Mouse (Mus musculus): ENCODE measurements around the gene Tff3. TPM values are rescaled to one million over a fixed set of nuclear protein-coding genes. Genes with fewer than 3 reads are reported as not detected.

The Tff3 gene
- not detected in 2 replicates for polyA plus RNA-seq (2014; fragmentation: Nextera tagmentation; extraction: Ambion mirVana)

GRCm38 (mm10) chr17:31129452-31129851 is at the start of gene Tff3:
Gene Tff3 (minus strand): TSS chr17:31129646.
- H3K36me3 ChIP-seq (ENCODE audit: control insufficient read depth, insufficient read depth, low read length): no peaks in the 10 kb centered on the region
- H3K27me3 ChIP-seq (ENCODE audit: control insufficient read depth, insufficient read depth, low read length): no peaks in the 10 kb centered on the region; the same call in 1 of the 2 replicates
- H3K9me3 ChIP-seq (ENCODE audit: control insufficient read depth, low read length): no peaks in the 10 kb centered on the region
- no peak within 1 kb of the TSS for H3K27ac ChIP-seq (replicated peaks in 1 of 2; ENCODE audit: control insufficient read depth in 1 of 2, insufficient read depth in 1 of 2, low read depth in 2 of 2, low read length in 2 of 2)
- WGBS: 35% methylated on average over 2 of the region's 2 CpGs
- ATAC-seq (ENCODE audit: insufficient number of reproducible peaks, insufficient read depth, low FRiP score, low read depth): no peak
- no peaks in the 10 kb centered on the region for H3K4me1 ChIP-seq (ENCODE audit: control insufficient read depth in 2 of 2, insufficient read depth in 2 of 2, low read length in 2 of 2)
- H3K4me3 ChIP-seq (ENCODE audit: control insufficient read depth in 1 of 2, insufficient read depth in 1 of 2, low read depth in 1 of 2, low read length in 2 of 2): no peak within 1 kb of the TSS
- no peak within 1 kb of the TSS for H3K4me2 ChIP-seq (ENCODE audit: low read length)
- H3K9ac ChIP-seq (ENCODE audit: low read length): no peak within 1 kb of the TSS

DNA sequence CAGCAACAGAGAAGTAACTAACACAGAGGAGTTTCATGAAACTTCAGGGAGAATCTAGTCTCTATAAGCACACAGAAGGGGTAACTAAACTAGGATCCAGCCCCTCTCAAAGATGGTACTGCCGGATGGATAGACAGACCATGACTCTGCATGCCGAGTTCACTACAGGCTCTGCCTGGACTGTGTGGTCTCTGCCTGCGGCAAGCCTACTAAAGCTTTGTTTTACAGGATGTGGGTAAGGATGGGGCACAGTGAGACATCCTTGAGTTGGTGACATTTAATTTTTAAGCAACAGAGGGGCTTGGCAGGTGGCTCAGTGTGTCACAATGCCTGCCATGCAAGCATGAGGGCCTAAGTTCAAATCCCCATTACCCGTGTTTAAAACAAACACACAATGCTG is 46.9 kb upstream of the Tff3 start:
- no peaks in the 10 kb centered on the region for H3K27me3 ChIP-seq (ENCODE audit: control insufficient read depth, insufficient read depth, low read length)
- no peak overlapping the region for H3K27ac ChIP-seq (replicated peaks in 1 of 2; ENCODE audit: control insufficient read depth in 1 of 2, insufficient read depth in 1 of 2, low read depth in 2 of 2, low read length in 2 of 2)
- H3K36me3 ChIP-seq (ENCODE audit: control insufficient read depth, insufficient read depth, low read length): no peaks in the 10 kb centered on the region
- no peaks in the 10 kb centered on the region for H3K4me1 ChIP-seq (ENCODE audit: control insufficient read depth in 2 of 2, insufficient read depth in 2 of 2, low read length in 2 of 2)
- WGBS: 84% methylated on average over 4 of the region's 4 CpGs
- no peak for ATAC-seq (ENCODE audit: insufficient number of reproducible peaks, insufficient read depth, low FRiP score, low read depth)
- no peak overlapping the region for H3K4me2 ChIP-seq (ENCODE audit: low read length)
- 0 out of 2 replicates have a peak, but pooled peaks cover 2% of the 10 kb centered on the region for H3K9me3 ChIP-seq (ENCODE audit: control insufficient read depth, low read length)
- H3K9ac ChIP-seq (ENCODE audit: low read length): no peak overlapping the region
- H3K4me3 ChIP-seq (ENCODE audit: control insufficient read depth in 1 of 2, insufficient read depth in 1 of 2, low read depth in 1 of 2, low read length in 2 of 2): no peak overlapping the region

DNA sequence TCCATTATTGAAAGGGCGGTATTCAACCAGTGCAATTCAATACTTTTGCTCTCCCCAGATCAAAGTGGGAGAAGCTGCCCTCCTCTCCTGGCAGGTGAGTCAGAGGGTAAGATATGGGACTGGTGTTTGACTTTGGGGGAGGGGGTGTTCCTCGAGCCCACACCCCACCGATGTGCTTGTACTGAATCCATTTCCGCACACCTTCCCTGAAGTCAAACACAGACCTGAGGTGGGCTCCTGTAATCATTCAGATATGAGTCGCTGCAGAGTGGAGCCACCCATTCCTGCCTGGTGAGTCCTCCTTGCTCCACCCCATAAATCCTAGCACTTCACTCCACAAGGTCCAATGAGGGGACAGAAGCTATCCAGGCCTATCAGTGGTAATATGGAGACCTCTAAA is 40.4 kb upstream of the Tff3 start:
- no peak overlapping the region for H3K9ac ChIP-seq (ENCODE audit: low read length)
- ATAC-seq (ENCODE audit: insufficient number of reproducible peaks, insufficient read depth, low FRiP score, low read depth): no peak
- no peaks in the 10 kb centered on the region for H3K27me3 ChIP-seq (ENCODE audit: control insufficient read depth, insufficient read depth, low read length)
- 0 out of 2 replicates have a peak, but pooled peaks cover 2% of the 10 kb centered on the region for H3K9me3 ChIP-seq (ENCODE audit: control insufficient read depth, low read length)
- H3K36me3 ChIP-seq (ENCODE audit: control insufficient read depth, insufficient read depth, low read length): no peaks in the 10 kb centered on the region
- H3K27ac ChIP-seq (replicated peaks in 1 of 2; ENCODE audit: control insufficient read depth in 1 of 2, insufficient read depth in 1 of 2, low read depth in 2 of 2, low read length in 2 of 2): no peak overlapping the region
- 80% methylated on average over 5 of the region's 5 CpGs for WGBS
- no peak overlapping the region for H3K4me3 ChIP-seq (ENCODE audit: control insufficient read depth in 1 of 2, insufficient read depth in 1 of 2, low read depth in 1 of 2, low read length in 2 of 2)
- H3K4me1 ChIP-seq (ENCODE audit: control insufficient read depth in 2 of 2, insufficient read depth in 2 of 2, low read length in 2 of 2): no peaks in the 10 kb centered on the region
- no peak overlapping the region for H3K4me2 ChIP-seq (ENCODE audit: low read length)

GRCm38 (mm10) chr17:31165127-31165526 is 35.7 kb upstream of the Tff3 start, which contains the start of gene Tff1:
Gene Tff1 (minus strand): TSS chr17:31165277.
- Histone ChIP-seq H3K27me3 (ENCODE audit: control insufficient read depth, insufficient read depth, low read length) (no peaks in the 10 kb centered on the region), H3K9me3 (ENCODE audit: control insufficient read depth, low read length) (no peaks in the 10 kb centered on the region), H3K27ac (replicated peaks in 1 of 2; ENCODE audit: control insufficient read depth in 1 of 2, insufficient read depth in 1 of 2, low read depth in 2 of 2, low read length in 2 of 2) (no peak within 1 kb of the TSS), H3K4me2 (ENCODE audit: low read length) (no peak within 1 kb of the TSS), H3K9ac (ENCODE audit: low read length) (no peak within 1 kb of the TSS), H3K4me3 (ENCODE audit: control insufficient read depth in 1 of 2, insufficient read depth in 1 of 2, low read depth in 1 of 2, low read length in 2 of 2) (no peak within 1 kb of the TSS), H3K36me3 (ENCODE audit: control insufficient read depth, insufficient read depth, low read length) (no peaks in the 10 kb centered on the region), H3K4me1 (ENCODE audit: control insufficient read depth in 2 of 2, insufficient read depth in 2 of 2, low read length in 2 of 2) (no peaks in the 10 kb centered on the region)
- no peak for ATAC-seq (ENCODE audit: insufficient number of reproducible peaks, insufficient read depth, low FRiP score, low read depth)
- 53% methylated on average over 6 of the region's 6 CpGs for WGBS

GRCm38 (mm10) chr17:31163821-31164220 is 34.4 kb upstream of the Tff3 start:
- WGBS: 79% methylated on average over 2 of the region's 2 CpGs
- Histone ChIP-seq H3K4me3 (ENCODE audit: control insufficient read depth in 1 of 2, insufficient read depth in 1 of 2, low read depth in 1 of 2, low read length in 2 of 2) (no peak overlapping the region), H3K9me3 (ENCODE audit: control insufficient read depth, low read length) (0 out of 2 replicates have a peak, but pooled peaks cover 3% of the 10 kb centered on the region), H3K4me2 (ENCODE audit: low read length) (no peak overlapping the region), H3K27ac (replicated peaks in 1 of 2; ENCODE audit: control insufficient read depth in 1 of 2, insufficient read depth in 1 of 2, low read depth in 2 of 2, low read length in 2 of 2) (no peak overlapping the region), H3K36me3 (ENCODE audit: control insufficient read depth, insufficient read depth, low read length) (no peaks in the 10 kb centered on the region), H3K9ac (ENCODE audit: low read length) (no peak overlapping the region), H3K27me3 (ENCODE audit: control insufficient read depth, insufficient read depth, low read length) (no peaks in the 10 kb centered on the region), H3K4me1 (ENCODE audit: control insufficient read depth in 2 of 2, insufficient read depth in 2 of 2, low read length in 2 of 2) (no peaks in the 10 kb centered on the region)
- ATAC-seq (ENCODE audit: insufficient number of reproducible peaks, insufficient read depth, low FRiP score, low read depth): no peak

GRCm38 (mm10) chr17:31162607-31163006 is 33.2 kb upstream of the Tff3 start:
- Histone ChIP-seq H3K9ac (ENCODE audit: low read length) (no peak overlapping the region), H3K9me3 (ENCODE audit: control insufficient read depth, low read length) (0 out of 2 replicates have a peak, but pooled peaks cover 4% of the 10 kb centered on the region), H3K27me3 (ENCODE audit: control insufficient read depth, insufficient read depth, low read length) (no peaks in the 10 kb centered on the region), H3K4me3 (ENCODE audit: control insufficient read depth in 1 of 2, insufficient read depth in 1 of 2, low read depth in 1 of 2, low read length in 2 of 2) (no peak overlapping the region), H3K27ac (replicated peaks in 1 of 2; ENCODE audit: control insufficient read depth in 1 of 2, insufficient read depth in 1 of 2, low read depth in 2 of 2, low read length in 2 of 2) (no peak overlapping the region), H3K4me2 (ENCODE audit: low read length) (no peak overlapping the region), H3K36me3 (ENCODE audit: control insufficient read depth, insufficient read depth, low read length) (no peaks in the 10 kb centered on the region), H3K4me1 (ENCODE audit: control insufficient read depth in 2 of 2, insufficient read depth in 2 of 2, low read length in 2 of 2) (no peaks in the 10 kb centered on the region)
- WGBS: 70% methylated on average over 12 of the region's 12 CpGs
- ATAC-seq (ENCODE audit: insufficient number of reproducible peaks, insufficient read depth, low FRiP score, low read depth): no peak

GRCm38 (mm10) chr17:31160291-31160690 is 30.8 kb upstream of the Tff3 start:
- Histone ChIP-seq H3K9ac (ENCODE audit: low read length) (no peak overlapping the region), H3K9me3 (ENCODE audit: control insufficient read depth, low read length) (0 out of 2 replicates have a peak, but pooled peaks cover 4% of the 10 kb centered on the region), H3K4me3 (ENCODE audit: control insufficient read depth in 1 of 2, insufficient read depth in 1 of 2, low read depth in 1 of 2, low read length in 2 of 2) (no peak overlapping the region), H3K27ac (replicated peaks in 1 of 2; ENCODE audit: control insufficient read depth in 1 of 2, insufficient read depth in 1 of 2, low read depth in 2 of 2, low read length in 2 of 2) (no peak overlapping the region), H3K4me2 (ENCODE audit: low read length) (no peak overlapping the region), H3K4me1 (ENCODE audit: control insufficient read depth in 2 of 2, insufficient read depth in 2 of 2, low read length in 2 of 2) (no peaks in the 10 kb centered on the region), H3K27me3 (ENCODE audit: control insufficient read depth, insufficient read depth, low read length) (no peaks in the 10 kb centered on the region), H3K36me3 (ENCODE audit: control insufficient read depth, insufficient read depth, low read length) (no peaks in the 10 kb centered on the region)
- 71% methylated on average over 4 of the region's 4 CpGs for WGBS
- no peak for ATAC-seq (ENCODE audit: insufficient number of reproducible peaks, insufficient read depth, low FRiP score, low read depth)

- H3K9ac ChIP-seq (ENCODE audit: low read length): no peak overlapping the region
- no peak for ATAC-seq (ENCODE audit: insufficient number of reproducible peaks, insufficient read depth, low FRiP score, low read depth)
- no peak overlapping the region for H3K27ac ChIP-seq (replicated peaks in 1 of 2; ENCODE audit: control insufficient read depth in 1 of 2, insufficient read depth in 1 of 2, low read depth in 2 of 2, low read length in 2 of 2)
- H3K27me3 ChIP-seq (ENCODE audit: control insufficient read depth, insufficient read depth, low read length): no peaks in the 10 kb centered on the region
- 73% methylated on average over 6 of the region's 6 CpGs for WGBS
- H3K9me3 ChIP-seq (ENCODE audit: control insufficient read depth, low read length): 0 out of 2 replicates have a peak, but pooled peaks cover 4% of the 10 kb centered on the region
- H3K4me2 ChIP-seq (ENCODE audit: low read length): no peak overlapping the region
- no peaks in the 10 kb centered on the region for H3K4me1 ChIP-seq (ENCODE audit: control insufficient read depth in 2 of 2, insufficient read depth in 2 of 2, low read length in 2 of 2)
- no peak overlapping the region for H3K4me3 ChIP-seq (ENCODE audit: control insufficient read depth in 1 of 2, insufficient read depth in 1 of 2, low read depth in 1 of 2, low read length in 2 of 2)
- no peaks in the 10 kb centered on the region for H3K36me3 ChIP-seq (ENCODE audit: control insufficient read depth, insufficient read depth, low read length)
These were observed 28.5 kb upstream of the Tff3 start for GRCm38 (mm10) chr17:31157921-31158320.

Data from heart, embryonic 14.5 days (tissue).